Mouse (Mus musculus) MN1 (cell line): ENCODE data around the gene Slc39a2.

ENCODE experiments used
- DNase-seq: peaks from one replicate; pipeline ENCODE4 v3.0.0-alpha.2; 2016; ENCODE audit warnings: low spot score

The Slc39a2 gene

GRCm38 (mm10) chr14:51932092-51933020, 39.7 kb downstream of the Slc39a2 start:
- no peak for DNase-seq

DNA sequence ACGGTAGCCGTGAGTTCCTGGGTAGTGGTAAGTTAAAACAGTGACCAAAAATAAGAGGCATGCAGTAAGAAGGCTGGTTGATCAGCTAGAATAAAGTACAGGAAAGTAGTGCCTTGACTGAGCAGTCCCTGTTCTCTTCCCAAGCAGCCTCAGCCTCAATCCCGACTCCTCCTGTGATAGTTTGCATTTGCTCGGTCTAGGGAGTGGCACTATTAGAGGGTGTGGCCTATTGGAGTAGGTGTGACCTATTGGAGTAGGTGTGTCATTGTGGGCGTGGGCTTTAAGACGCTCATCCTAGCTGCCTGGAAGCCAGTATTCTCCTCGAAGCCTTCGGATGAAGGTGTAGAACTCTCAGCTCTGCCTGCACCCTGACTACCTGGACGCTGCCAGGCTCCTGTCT, 46.3 kb downstream of the Slc39a2 start:
- no peak for DNase-seq

DNA sequence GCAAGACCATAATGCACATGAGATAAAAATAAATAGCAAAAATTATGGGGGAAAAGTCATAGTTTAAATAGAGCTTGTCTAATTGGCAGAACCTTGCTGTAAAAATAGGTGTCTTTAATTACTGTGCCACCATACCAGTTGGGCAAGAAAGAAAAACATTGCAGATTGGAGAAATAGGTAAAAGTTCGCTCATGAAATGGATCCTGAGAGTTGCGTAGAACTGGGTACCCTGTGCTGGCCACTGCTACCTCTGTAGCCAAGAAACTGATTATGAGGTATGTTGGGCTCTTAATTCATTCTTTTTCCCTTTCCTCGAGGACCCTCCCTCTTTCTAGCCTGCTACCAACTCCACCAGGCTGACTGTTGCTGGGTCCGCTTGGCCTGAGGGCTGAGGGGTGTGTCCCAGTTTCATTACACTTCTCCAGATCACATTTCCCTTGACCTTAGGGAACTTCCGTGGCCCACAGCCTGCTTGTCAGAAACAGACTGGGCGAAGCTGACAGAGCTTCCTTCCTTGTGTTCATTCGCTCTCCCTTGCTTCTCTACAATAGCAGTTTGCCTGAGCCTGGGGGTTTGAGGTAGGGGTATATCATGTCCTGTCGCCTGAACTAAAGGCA, 48.4 kb downstream of the Slc39a2 start:
- DNase-seq: no peak

- no peak for DNase-seq
These were observed 48.9 kb downstream of the Slc39a2 start for GRCm38 (mm10) chr14:51941577-51941976.

- DNase-seq: no peak
These were observed 49.5 kb downstream of the Slc39a2 start for GRCm38 (mm10) chr14:51942236-51942635.

DNA sequence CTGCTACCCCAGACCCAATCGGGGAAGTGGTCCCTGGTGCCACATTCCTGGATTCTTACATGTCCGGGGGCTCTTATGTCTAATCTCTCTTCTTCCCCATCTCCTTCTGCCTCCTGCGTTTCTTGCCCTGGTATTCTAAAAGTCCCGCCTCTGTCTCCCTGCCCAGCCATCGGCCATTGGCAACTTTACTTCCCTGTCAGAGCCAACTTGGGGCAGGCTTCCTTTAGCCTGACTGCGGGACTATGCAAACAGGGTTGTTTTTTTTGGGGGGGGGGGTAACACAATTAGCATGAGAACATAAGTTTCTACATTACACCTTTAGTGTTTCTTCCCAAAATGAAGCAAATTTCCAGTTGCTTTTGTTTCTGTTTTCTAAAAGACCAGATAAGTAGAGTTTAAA, 50.6 kb downstream of the Slc39a2 start:
- DNase-seq: no peak
